Mouse (Mus musculus) liver, embryonic 16.5 days (tissue): Measurements from ENCODE around the gene Atg9a. TPM values are rescaled to one million over a fixed set of nuclear protein-coding genes. Genes with fewer than 3 reads are reported as not detected.

ENCODE experiments used
- ATAC-seq: fragments of 200-750 bp; cut with Nextera tagmentation; 2 replicates; pipeline ENCODE4 v1.8.0; 2017; ENCODE audit warnings: low read depth, mild to moderate bottlenecking, moderate number of reproducible peaks, moderate library complexity
- H3K27ac ChIP-seq: fragments of 300-500 bp; sonication (generic); 2 replicates; pipeline ENCODE4 v1.5.1; 2014; ENCODE audit warnings: mild to moderate bottlenecking, low read length
- H3K27me3 ChIP-seq: fragments of 300-500 bp; sonication (generic); 2 replicates; pipeline ENCODE4 v1.6.1; 2014; ENCODE audit warnings: low read depth, low read length, mixed read lengths; ENCODE audit not compliant: control insufficient read depth, insufficient read depth
- H3K36me3 ChIP-seq: fragments of 300-500 bp; sonication (generic); 2 replicates; pipeline ENCODE4 v1.6.1; 2014; ENCODE audit warnings: mild to moderate bottlenecking; ENCODE audit not compliant: control insufficient read depth, insufficient read depth
- H3K4me1 ChIP-seq: fragments of 300-500 bp; sonication (generic); 2 replicates; pipeline ENCODE4 v1.6.1; 2014; ENCODE audit warnings: low read depth, low read length, mixed read lengths; ENCODE audit not compliant: control insufficient read depth
- H3K4me2 ChIP-seq: fragments of 300-500 bp; sonication (generic); 2 replicates; pipeline ENCODE4 v1.6.1; 2014; ENCODE audit warnings: low read depth, low read length, mixed read lengths
- H3K4me3 ChIP-seq: fragments of 300-500 bp; sonication (generic); 2 replicates; pipeline ENCODE4 v1.5.1; 2014; ENCODE audit warnings: low read depth, mild to moderate bottlenecking, low read length
- H3K9ac ChIP-seq: fragments of 300-500 bp; sonication (generic); 2 replicates; pipeline ENCODE4 v1.6.1; 2014; ENCODE audit warnings: low read depth, low read length
- H3K9me3 ChIP-seq: fragments of 300-500 bp; sonication (generic); replicated peaks from 2 replicates; pipeline ENCODE4 v1.6.1; 2016; ENCODE audit warnings: low read length; ENCODE audit not compliant: control insufficient read depth
- WGBS: fragments of 180-500 bp; shearing (Covaris S2); extraction: QIAGEN DNeasy Blood & Tissue Kit; methylation state at CpG from one replicate; pipeline ENCODE4 v1.1.7; 2014; ENCODE audit not compliant: insufficient replicate concordance; 5-methylcytosine and 5-hydroxymethylcytosine counted together
- polyA plus RNA-seq: library from polyadenylated mRNA; unstranded; fragments of >200 nt; fragmentation: Nextera tagmentation; extraction: Ambion mirVana; gene quantifications from 2 replicates; pipeline ENCODE4 v1.2.1, GENCODE M21; 2015

The Atg9a gene
- polyA plus RNA-seq, 1 experiment from 2014 or later = 28.5 TPM

DNA sequence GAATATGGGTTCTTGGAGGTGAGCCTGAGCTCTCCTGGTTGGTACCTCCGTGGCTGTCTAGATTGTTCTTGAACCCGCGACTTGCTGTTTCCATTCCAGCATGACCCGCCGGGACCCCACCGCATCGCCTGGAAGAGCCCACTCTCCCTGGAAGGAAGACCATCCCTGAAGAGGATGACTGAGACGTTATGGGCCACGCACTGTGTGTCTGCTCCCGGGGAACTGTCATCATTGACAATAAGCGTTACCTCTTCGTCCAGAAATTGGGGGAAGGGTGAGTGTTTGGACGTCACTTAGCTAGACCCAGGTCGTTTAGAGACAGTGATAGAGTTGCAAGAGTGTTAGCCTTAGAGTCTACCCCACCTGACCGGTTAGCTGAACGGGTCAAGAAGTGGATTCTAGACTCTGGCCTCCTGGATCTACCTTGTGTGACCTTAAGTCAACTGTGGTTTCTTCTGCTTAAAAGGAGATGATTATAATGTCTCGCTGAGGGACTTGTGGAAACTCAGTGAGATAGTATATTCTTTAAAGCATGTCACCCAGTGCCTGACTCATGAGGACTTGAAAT lies 19.2 kb upstream of the Atg9a start:
- peak overlapping the region; percentile 97 for H3K27ac ChIP-seq
- H3K9me3 ChIP-seq = no peaks in the 10 kb centered on the region
- H3K27me3 ChIP-seq = no peaks in the 10 kb centered on the region
- peaks cover 71% of the 10 kb centered on the region for H3K4me1 ChIP-seq
- H3K9ac ChIP-seq = peak overlapping the region; percentile 94
- 6% methylated on average over 17 of the region's 17 CpGs for WGBS
- peak overlapping the region; percentile 97 for H3K4me3 ChIP-seq
- peaks cover 35% of the 10 kb centered on the region for H3K36me3 ChIP-seq
- H3K4me2 ChIP-seq = peak overlapping the region; percentile 97
- ATAC-seq = no peak

GRCm38 (mm10) chr1:75210136-75211087 lies 18.4 kb upstream of the Atg9a start, which contains the start of the genes Glb1l and Stk16:
Gene Glb1l (minus strand): TSS chr1:75210813.
Gene Stk16 (plus strand): TSS chr1:75210838.
- Histone ChIP-seq H3K4me3 (peak within 1 kb of the TSS; percentile 97), H3K9ac (peak within 1 kb of the TSS; percentile 94), H3K4me2 (peak within 1 kb of the TSS; percentile 97), H3K27ac (peak within 1 kb of the TSS; percentile 97), H3K36me3 (peaks cover 27% of the 10 kb centered on the region), H3K27me3 (no peaks in the 10 kb centered on the region), H3K9me3 (no peaks in the 10 kb centered on the region), H3K4me1 (peaks cover 63% of the 10 kb centered on the region)
- whole genome bisulfite sequencing = 5% methylated on average over 42 of the region's 42 CpGs
- peak; percentile 92 for ATAC-seq

GRCm38 (mm10) chr1:75208967-75209678 lies 17.1 kb upstream of the Atg9a start:
- peaks cover 50% of the 10 kb centered on the region for H3K4me1 ChIP-seq
- H3K4me3 ChIP-seq = peak overlapping the region; percentile 59
- peak overlapping the region; percentile 94 for H3K9ac ChIP-seq
- peaks cover 14% of the 10 kb centered on the region for H3K36me3 ChIP-seq
- no peaks in the 10 kb centered on the region for H3K9me3 ChIP-seq
- no peak for ATAC-seq
- peak overlapping the region; percentile 97 for H3K4me2 ChIP-seq
- H3K27me3 ChIP-seq = no peaks in the 10 kb centered on the region
- 10% methylated on average over 34 of the region's 34 CpGs for WGBS
- peak overlapping the region; percentile 22; the same call in 1 of the 2 replicates for H3K27ac ChIP-seq

GRCm38 (mm10) chr1:75201236-75201635 lies 9.2 kb upstream of the Atg9a start:
- no peaks in the 10 kb centered on the region for H3K27me3 ChIP-seq
- no peak for ATAC-seq
- WGBS = 73% methylated on average over 1 of the region's 1 CpGs
- no peak overlapping the region for H3K4me2 ChIP-seq
- no peaks in the 10 kb centered on the region for H3K4me1 ChIP-seq
- no peak overlapping the region for H3K9ac ChIP-seq
- no peak overlapping the region for H3K27ac ChIP-seq
- H3K36me3 ChIP-seq = peaks cover 14% of the 10 kb centered on the region
- H3K9me3 ChIP-seq = no peaks in the 10 kb centered on the region
- no peak overlapping the region for H3K4me3 ChIP-seq

DNA sequence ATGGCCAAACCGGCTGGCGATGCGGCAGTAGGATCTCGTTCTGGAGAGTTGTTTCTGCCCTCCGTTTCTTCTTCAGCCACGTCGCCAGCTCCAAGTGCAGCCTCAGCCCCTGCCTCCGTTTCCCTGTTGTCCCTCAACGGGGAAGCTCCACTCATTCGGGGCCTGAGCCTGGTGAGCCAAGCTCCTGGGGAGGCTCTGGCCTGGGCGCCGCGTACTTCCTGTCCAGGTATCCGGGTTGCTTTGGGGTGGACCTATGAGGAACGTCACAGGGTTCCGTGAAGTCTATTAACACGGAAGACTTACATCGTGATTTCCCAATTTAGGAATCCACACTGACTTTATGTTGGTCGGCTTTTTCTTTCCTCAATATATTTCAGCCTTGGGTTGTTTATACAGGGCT lies 456 bp upstream of the Atg9a start:
- Histone ChIP-seq H3K9ac (peak overlapping the region; percentile 88), H3K9me3 (no peaks in the 10 kb centered on the region), H3K4me3 (peak overlapping the region; percentile 94), H3K4me2 (peak overlapping the region; percentile 91), H3K4me1 (peaks cover 35% of the 10 kb centered on the region), H3K27me3 (no peaks in the 10 kb centered on the region), H3K36me3 (peaks cover 14% of the 10 kb centered on the region), H3K27ac (peak overlapping the region; percentile 98)
- WGBS = 0% methylated on average over 19 of the region's 19 CpGs
- ATAC-seq = peak; percentile 39

GRCm38 (mm10) chr1:75191258-75191621 lies 756 bp downstream of the Atg9a start:
- H3K36me3 ChIP-seq = peaks cover 23% of the 10 kb centered on the region

DNA sequence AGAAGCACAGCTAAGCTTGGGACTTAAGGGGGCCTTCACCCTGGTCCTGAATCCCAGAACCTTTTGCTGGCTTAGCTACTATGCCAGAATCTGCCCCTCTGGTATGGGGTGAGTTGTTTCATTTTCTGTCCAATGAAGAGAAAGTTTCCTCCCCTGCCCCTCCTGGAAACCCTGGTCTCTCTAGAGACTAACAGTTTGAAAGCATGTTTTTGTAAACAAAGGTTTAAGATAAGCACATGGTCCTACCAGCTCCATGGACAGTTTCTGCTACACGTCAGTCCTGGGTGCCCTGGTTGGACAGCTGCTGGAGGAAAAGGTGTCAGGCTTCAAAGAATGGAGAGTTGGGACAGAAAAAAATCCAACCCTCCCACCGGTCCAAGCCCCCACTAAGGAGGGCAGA lies 1.4 kb downstream of the Atg9a start:
- ATAC-seq = 0 out of 2 replicates have a peak, but pooled peaks have one; percentile 4

More at GRCm38 (mm10) chr1:75191258-75191621, 756 bp downstream of the Atg9a start:
- Histone ChIP-seq H3K4me2 (peak overlapping the region; percentile 81), H3K4me3 (peak overlapping the region; percentile 94), H3K9ac (peak overlapping the region; percentile 98), H3K4me1 (peaks cover 35% of the 10 kb centered on the region), H3K9me3 (no peaks in the 10 kb centered on the region), H3K27ac (peak overlapping the region; percentile 94), H3K27me3 (no peaks in the 10 kb centered on the region)
- ATAC-seq = peak; percentile 0; the same call in 1 of the 2 replicates
- 35% methylated on average over 5 of the region's 5 CpGs for WGBS

GRCm38 (mm10) chr1:75187914-75188483 lies 4.0 kb downstream of the Atg9a start:
- Histone ChIP-seq H3K27me3 (no peaks in the 10 kb centered on the region), H3K4me1 (peaks cover 29% of the 10 kb centered on the region), H3K9ac (no peak overlapping the region), H3K4me2 (no peak overlapping the region), H3K9me3 (no peaks in the 10 kb centered on the region), H3K36me3 (peaks cover 48% of the 10 kb centered on the region), H3K4me3 (no peak overlapping the region), H3K27ac (peak overlapping the region; percentile 37; the same call in 1 of the 2 replicates)
- ATAC-seq = no peak
- 24% methylated on average over 2 of the region's 2 CpGs for WGBS

More for the DNA sequence above, 1.4 kb downstream of the Atg9a start:
- no peaks in the 10 kb centered on the region for H3K9me3 ChIP-seq
- H3K36me3 ChIP-seq = peaks cover 24% of the 10 kb centered on the region
- WGBS = 18% methylated on average over 2 of the region's 2 CpGs
- no peaks in the 10 kb centered on the region for H3K27me3 ChIP-seq
- peak overlapping the region; percentile 81 for H3K4me2 ChIP-seq
- peak overlapping the region; percentile 94 for H3K4me3 ChIP-seq
- H3K4me1 ChIP-seq = peaks cover 35% of the 10 kb centered on the region
- H3K27ac ChIP-seq = peak overlapping the region; percentile 94
- H3K9ac ChIP-seq = peak overlapping the region; percentile 98
